Mouse (Mus musculus): ENCODE data around the gene 4930452B06Rik.

GRCm38 (mm10) chr14:8627481-8627880 is 38.6 kb downstream of the 4930452B06Rik start:
- no peak for TF ChIP-seq MAFK (IDR thresholded peaks at IDR 0.05; ENCODE audit: borderline replicate concordance, low read depth, low read length)
- TF ChIP-seq ETS1 (IDR thresholded peaks at IDR 0.05; ENCODE audit: low read depth, low read length) = no peak
- no peak for TF ChIP-seq MAX (IDR thresholded peaks at IDR 0.05; ENCODE audit: low read length)
- TF ChIP-seq POLR2AphosphoS2 (IDR thresholded peaks at IDR 0.05; ENCODE audit: low read length) = no peak
